Mouse (Mus musculus) CD4-positive helper T cell, adult 2 months (primary cell): ENCODE data around the gene Prokr2.

Experiments
- DNase-seq: peaks from one replicate; pipeline ENCODE4 v3.0.0-alpha.2; 2012; ENCODE audit warnings: low read depth, missing footprints, low spot score

The Prokr2 gene

GRCm38 (mm10) chr2:132385194-132385838, at the start of gene Prokr2:
Prokr2 (minus strand) TSS chr2:132385447.
- DNase-seq: no peak

GRCm38 (mm10) chr2:132427160-132427941, 42.1 kb upstream of the Prokr2 start:
- no peak for DNase-seq

DNA sequence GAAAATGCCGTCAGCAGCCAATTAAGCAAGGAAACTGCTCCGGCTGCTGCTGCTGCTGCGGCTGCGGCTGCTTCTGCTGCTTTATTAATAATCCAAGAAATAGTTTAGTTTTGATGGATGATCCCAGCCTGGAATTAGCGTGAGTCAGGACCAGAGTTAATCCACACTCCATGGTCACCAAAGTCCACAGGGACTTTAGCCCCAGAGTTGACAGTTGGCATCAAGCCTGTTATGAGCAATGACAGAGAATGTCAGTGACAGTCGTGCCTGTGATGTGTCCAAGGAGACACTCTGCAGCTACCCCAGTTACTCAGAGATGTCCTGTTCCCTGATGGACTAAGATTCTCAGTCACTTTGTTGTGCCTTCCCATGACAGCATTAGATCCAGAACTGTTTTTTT, 40.3 kb upstream of the Prokr2 start:
- no peak for DNase-seq

- no peak for DNase-seq
Measured at GRCm38 (mm10) chr2:132423411-132424047, 38.3 kb upstream of the Prokr2 start.

DNA sequence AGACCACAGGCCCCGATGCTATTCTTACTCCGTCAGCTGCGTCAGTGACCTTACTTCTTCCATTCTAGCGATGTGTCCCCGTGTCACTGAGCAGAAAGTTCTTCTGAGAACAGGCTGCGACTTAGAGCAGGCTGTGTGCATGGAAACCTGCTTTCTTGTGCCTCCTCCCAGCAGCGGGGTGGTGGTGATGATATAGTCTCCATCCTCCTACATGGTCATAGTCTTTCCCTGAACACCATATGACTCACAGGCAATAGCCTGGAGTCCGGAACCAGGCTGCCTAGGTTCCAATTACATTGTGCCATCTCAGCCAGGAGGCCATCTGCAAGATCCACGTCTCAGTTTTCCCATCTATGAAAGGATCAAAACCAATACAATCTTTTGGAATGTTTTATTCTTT, 37.6 kb upstream of the Prokr2 start:
- no peak for DNase-seq

DNA sequence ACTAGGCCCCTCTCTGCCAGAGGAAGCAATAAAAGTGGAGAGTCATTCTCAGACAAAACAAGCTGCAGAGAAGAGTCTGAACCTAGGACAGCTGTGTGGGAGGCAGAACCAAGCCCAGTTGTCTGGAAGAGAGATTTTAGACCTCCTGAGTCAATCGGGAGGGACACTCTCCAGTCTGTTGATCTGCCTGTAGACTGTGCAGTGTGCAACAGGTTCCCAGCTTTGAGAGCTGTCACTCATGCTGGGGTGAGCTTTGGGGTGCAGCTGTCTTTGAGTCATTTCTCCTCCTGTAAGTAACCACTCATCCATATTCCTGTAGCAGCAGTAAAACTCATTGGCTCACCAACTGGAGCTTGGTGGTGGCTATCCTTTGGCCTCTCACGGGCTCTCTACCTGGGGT, 33.2 kb upstream of the Prokr2 start:
- DNase-seq: no peak

DNA sequence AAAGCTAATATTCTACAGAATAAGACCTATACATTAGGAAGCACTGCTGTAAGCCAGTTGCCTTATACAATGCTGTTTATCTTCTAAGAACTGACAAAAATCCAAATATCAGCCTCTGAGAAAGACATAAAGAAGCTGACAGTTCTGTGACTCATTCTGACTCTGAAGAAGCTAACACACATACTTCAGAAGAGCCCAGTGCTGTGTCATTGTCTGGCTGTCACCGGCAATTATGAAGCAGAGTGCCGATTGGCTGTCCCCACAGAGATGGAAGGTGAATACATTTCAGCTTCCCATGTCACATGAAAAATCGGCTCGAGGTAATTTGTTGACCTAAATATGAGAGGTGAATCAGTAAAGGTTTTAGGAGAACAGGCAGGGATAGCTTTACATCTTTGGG, 24.9 kb upstream of the Prokr2 start:
- no peak for DNase-seq

DNA sequence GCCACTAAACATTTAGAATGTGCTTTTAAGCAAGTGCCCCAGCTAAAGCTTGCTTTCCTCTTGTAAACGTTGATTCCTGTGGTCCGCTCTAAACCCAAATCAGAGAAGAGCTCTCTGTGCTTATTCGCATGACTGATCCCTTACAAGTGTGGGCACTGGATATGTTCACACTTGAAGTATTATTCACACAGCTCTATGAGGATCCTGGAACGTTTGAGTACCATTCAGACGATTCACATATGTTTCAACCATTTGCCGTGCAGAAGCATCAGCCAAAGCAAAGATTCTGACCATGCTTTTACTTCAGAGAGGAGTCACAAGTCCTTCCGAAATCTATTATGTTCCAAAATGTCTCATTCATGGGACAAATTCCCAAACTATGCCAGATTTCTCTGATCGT, 12.9 kb upstream of the Prokr2 start:
- DNase-seq: no peak

DNA sequence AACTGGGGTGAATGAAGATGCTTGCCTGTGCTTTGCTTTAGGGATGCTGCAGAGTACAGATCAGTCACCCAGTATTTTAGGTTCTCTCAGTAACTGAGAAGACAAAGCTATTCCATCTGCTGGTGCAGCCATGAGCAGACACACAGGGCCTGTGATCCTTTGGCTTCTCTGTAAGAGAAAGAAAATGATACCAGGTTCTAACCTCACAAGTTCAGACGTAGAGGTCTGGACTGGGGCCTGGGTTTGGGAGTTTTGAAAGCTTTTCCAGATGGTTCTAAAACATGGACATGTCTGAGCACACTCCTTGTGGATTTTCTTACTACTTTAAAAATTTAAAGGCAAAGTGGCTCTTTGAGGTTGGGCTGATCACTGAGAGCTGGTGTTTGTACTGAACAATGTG, 10.5 kb upstream of the Prokr2 start:
- no peak for DNase-seq

GRCm38 (mm10) chr2:132390607-132391160, 5.4 kb upstream of the Prokr2 start:
- no peak for DNase-seq

- DNase-seq: peak; percentile 11
Measured at GRCm38 (mm10) chr2:132389562-132389961, 4.3 kb upstream of the Prokr2 start.

DNA sequence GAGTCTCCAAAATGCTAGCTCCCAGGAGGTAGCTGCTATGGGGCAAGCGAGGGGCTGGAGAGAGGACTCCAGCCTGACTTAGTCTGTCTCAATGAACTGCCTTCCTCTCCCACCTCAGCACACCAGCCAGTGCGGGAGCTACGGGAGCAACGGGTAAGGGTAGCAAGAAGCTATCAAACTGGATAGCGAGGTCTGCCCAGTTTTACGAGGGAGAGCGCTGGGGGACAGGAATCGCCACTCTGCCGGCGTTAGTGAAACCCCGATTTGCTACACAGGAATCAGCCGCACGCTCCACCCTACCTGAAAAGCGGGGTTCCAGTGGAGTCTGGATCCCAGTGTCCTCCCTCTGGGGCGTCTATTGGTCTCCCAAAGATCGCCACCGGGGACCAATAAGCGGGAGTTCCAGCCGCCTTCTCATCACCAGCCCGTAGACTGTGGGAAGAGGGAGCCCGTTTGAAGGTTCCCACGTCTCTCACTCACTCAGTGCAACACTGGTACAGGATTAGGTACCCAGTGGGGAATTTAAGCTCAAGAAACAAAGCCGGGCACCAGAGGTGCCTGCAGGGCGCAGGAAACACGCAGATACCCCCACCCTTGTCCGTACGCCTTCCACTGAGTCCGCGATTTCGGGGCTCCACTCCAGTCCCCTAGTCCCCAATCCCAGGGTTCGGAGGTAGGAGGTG, 595 bp downstream of the Prokr2 start:
- no peak for DNase-seq

GRCm38 (mm10) chr2:132382308-132382707, 2.9 kb downstream of the Prokr2 start:
- DNase-seq: no peak

DNA sequence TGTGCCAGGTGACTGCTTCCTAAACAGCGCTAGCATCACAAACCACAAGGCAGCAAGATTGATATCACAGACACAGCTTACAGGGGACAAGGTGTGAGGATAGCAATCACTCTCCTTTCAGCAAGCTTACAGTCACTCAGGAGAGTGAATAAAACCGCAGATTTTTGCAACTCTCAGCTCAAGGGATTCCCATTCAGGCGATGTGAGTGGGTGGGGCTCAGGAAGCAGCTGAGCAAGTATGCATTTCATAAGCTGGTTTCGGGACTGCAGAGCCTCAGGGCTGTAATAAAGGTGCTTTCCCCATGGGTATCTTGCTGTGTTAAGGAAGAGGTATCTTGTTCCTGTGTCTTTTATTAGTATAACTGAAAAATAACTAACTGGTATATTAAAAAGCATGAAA, 5.6 kb downstream of the Prokr2 start:
- peak; percentile 60 for DNase-seq

GRCm38 (mm10) chr2:132378602-132379150, 6.6 kb downstream of the Prokr2 start:
- no peak for DNase-seq

- DNase-seq: no peak
Measured at GRCm38 (mm10) chr2:132377436-132377835, 7.8 kb downstream of the Prokr2 start.

- DNase-seq: no peak
Measured at GRCm38 (mm10) chr2:132375721-132376120, 9.5 kb downstream of the Prokr2 start.

DNA sequence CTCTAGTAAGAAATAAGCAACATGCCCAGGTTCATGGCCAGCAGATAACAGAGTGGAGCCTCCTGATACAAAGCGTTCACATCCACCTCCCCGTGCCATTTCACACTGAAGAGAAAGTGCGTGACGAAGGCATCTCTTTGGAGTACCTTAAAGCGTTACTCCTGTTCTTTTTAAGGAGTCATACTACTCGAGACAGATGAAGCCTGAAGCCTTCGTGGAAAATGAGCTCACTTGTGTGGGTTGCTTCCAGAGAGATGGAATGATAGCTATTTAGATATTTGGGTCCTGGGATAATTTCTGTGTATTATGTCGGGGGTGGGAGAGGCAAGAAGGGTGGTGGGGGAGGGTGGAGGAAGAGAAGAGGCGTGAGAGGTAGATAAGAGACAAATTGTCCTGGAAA, 10.1 kb downstream of the Prokr2 start:
- DNase-seq: no peak

- no peak for DNase-seq
Measured at GRCm38 (mm10) chr2:132373748-132374147, 11.5 kb downstream of the Prokr2 start.

- no peak for DNase-seq
Measured at GRCm38 (mm10) chr2:132368433-132368832, 16.8 kb downstream of the Prokr2 start.

GRCm38 (mm10) chr2:132343846-132344245, 41.4 kb downstream of the Prokr2 start:
- DNase-seq: no peak

- DNase-seq: no peak
Measured at GRCm38 (mm10) chr2:132341293-132341692, 44.0 kb downstream of the Prokr2 start.
